Mouse (Mus musculus): ENCODE measurements around the gene Ttc28. TPM values are rescaled to one million over a fixed set of nuclear protein-coding genes. Genes with fewer than 3 reads are reported as not detected.

The Ttc28 gene
- polyA plus RNA-seq, 1 experiment from 2014 or later: 17.6 TPM

GRCm38 (mm10) chr5:111164348-111164920 lies 284.8 kb downstream of the Ttc28 start:
- Histone ChIP-seq H3K4me2 (replicated peaks) (no peak overlapping the region), H3K4me3 (no peak overlapping the region), H3K9ac (no peak overlapping the region), H3K4me1 (peaks cover 54% of the 10 kb centered on the region), H3K27ac (no peak overlapping the region), H3K27me3 (peaks cover 9% of the 10 kb centered on the region; the same call in 1 of the 2 replicates), H3K9me3 (no peaks in the 10 kb centered on the region), H3K36me3 (no peaks in the 10 kb centered on the region)
- WGBS: 13% methylated on average over 9 of the region's 9 CpGs
- ATAC-seq (ENCODE audit: low FRiP score, low read depth): no peak

DNA sequence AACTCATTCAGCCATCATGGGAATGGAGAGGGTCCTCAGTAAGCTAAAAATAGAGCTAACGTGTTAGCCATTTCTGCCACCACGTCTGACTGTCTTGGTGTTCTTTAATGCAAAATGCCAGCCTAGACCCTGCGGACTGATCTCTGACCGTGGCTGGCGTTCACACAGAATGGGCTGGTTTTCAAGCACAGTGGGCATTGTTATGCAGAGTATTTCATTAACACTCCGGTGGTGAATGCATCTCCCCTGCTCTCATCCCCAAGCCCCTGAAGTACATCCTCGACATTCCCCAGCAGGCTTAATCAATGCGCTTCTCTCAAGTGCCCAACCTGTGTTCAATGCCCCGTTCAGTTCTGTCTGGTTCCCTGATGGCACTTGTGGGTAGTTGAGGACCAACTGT lies 290.8 kb downstream of the Ttc28 start:
- Histone ChIP-seq H3K36me3 (no peaks in the 10 kb centered on the region), H3K9me3 (no peaks in the 10 kb centered on the region), H3K27me3 (no peaks in the 10 kb centered on the region), H3K4me1 (peaks cover 19% of the 10 kb centered on the region), H3K27ac (no peak overlapping the region), H3K9ac (no peak overlapping the region), H3K4me3 (no peak overlapping the region), H3K4me2 (replicated peaks) (no peak overlapping the region)
- 66% methylated on average over 9 of the region's 9 CpGs for WGBS
- no peak for ATAC-seq (ENCODE audit: low FRiP score, low read depth)

GRCm38 (mm10) chr5:111175410-111175809 lies 295.8 kb downstream of the Ttc28 start:
- ATAC-seq (ENCODE audit: low FRiP score, low read depth): peak; percentile 64

GRCm38 (mm10) chr5:111175842-111176241 lies 296.2 kb downstream of the Ttc28 start:
- peak overlapping the region; percentile 63; the same call in 1 of the 2 replicates for H3K27ac ChIP-seq
- no peaks in the 10 kb centered on the region for H3K27me3 ChIP-seq
- H3K4me2 ChIP-seq (replicated peaks): peak overlapping the region; percentile 55
- no peak for ATAC-seq (ENCODE audit: low FRiP score, low read depth)
- H3K4me1 ChIP-seq: peaks cover 70% of the 10 kb centered on the region
- no peaks in the 10 kb centered on the region for H3K9me3 ChIP-seq
- WGBS: 21% methylated on average over 9 of the region's 9 CpGs
- H3K36me3 ChIP-seq: no peaks in the 10 kb centered on the region
- H3K4me3 ChIP-seq: no peak overlapping the region
- H3K9ac ChIP-seq: no peak overlapping the region

More at GRCm38 (mm10) chr5:111175410-111175809, 295.8 kb downstream of the Ttc28 start:
- Histone ChIP-seq H3K4me3 (no peak overlapping the region), H3K9ac (no peak overlapping the region), H3K36me3 (no peaks in the 10 kb centered on the region), H3K9me3 (no peaks in the 10 kb centered on the region), H3K4me1 (peaks cover 66% of the 10 kb centered on the region), H3K4me2 (replicated peaks) (peak overlapping the region; percentile 55), H3K27ac (peak overlapping the region; percentile 63), H3K27me3 (no peaks in the 10 kb centered on the region)
- WGBS: 13% methylated on average over 12 of the region's 12 CpGs

DNA sequence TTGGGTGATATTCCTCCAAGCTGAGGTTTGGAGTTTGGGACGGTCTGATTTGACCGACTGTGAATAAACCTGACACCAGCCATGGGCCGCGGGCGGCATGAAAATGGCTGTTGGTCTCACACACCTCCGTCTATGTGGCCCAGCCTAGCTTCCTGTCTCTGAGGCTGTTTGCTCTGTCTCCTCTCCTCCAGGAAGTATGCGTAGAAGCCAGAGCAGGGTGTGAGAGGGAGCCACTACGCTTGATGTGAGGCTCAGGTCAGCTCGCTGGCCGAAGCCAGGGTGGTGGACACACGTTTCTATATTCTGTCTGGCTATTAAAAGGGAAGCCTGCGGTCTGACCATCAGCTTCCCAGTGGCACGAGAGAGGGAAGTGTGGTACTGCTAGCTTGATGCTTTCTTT lies 296.8 kb downstream of the Ttc28 start:
- Histone ChIP-seq H3K27ac (no peak overlapping the region), H3K9ac (no peak overlapping the region), H3K4me1 (peaks cover 76% of the 10 kb centered on the region), H3K36me3 (no peaks in the 10 kb centered on the region), H3K9me3 (no peaks in the 10 kb centered on the region), H3K27me3 (no peaks in the 10 kb centered on the region), H3K4me2 (replicated peaks) (no peak overlapping the region; the same call in 1 of the 2 replicates), H3K4me3 (no peak overlapping the region)
- 66% methylated on average over 13 of the region's 13 CpGs for WGBS
- ATAC-seq (ENCODE audit: low FRiP score, low read depth): no peak

GRCm38 (mm10) chr5:111178324-111179076 lies 298.9 kb downstream of the Ttc28 start:
- 26% methylated on average over 21 of the region's 21 CpGs for WGBS
- H3K4me3 ChIP-seq: no peak overlapping the region
- no peak for ATAC-seq (ENCODE audit: low FRiP score, low read depth)
- peaks cover 6% of the 10 kb centered on the region for H3K36me3 ChIP-seq
- no peak overlapping the region for H3K27ac ChIP-seq
- H3K9ac ChIP-seq: peak overlapping the region; percentile 3; the same call in 1 of the 2 replicates
- peaks cover 77% of the 10 kb centered on the region for H3K4me1 ChIP-seq
- no peaks in the 10 kb centered on the region for H3K9me3 ChIP-seq
- 0 out of 2 replicates have a peak, but pooled peaks cover 3% of the 10 kb centered on the region for H3K27me3 ChIP-seq
- H3K4me2 ChIP-seq (replicated peaks): peak overlapping the region; percentile 33

GRCm38 (mm10) chr5:111179651-111180050 lies 300.0 kb downstream of the Ttc28 start:
- 42% methylated on average over 7 of the region's 7 CpGs for WGBS
- Histone ChIP-seq H3K4me3 (no peak overlapping the region), H3K9ac (no peak overlapping the region), H3K4me1 (peaks cover 80% of the 10 kb centered on the region), H3K27ac (no peak overlapping the region), H3K4me2 (replicated peaks) (peak overlapping the region; percentile 37; the same call in 1 of the 2 replicates), H3K9me3 (no peaks in the 10 kb centered on the region), H3K36me3 (peaks cover 15% of the 10 kb centered on the region), H3K27me3 (0 out of 2 replicates have a peak, but pooled peaks cover 3% of the 10 kb centered on the region)
- no peak for ATAC-seq (ENCODE audit: low FRiP score, low read depth)

GRCm38 (mm10) chr5:111180091-111181053 lies 300.8 kb downstream of the Ttc28 start:
- Histone ChIP-seq H3K27ac (peak overlapping the region; percentile 52; the same call in 1 of the 2 replicates), H3K36me3 (peaks cover 15% of the 10 kb centered on the region), H3K9ac (0 out of 2 replicates have a peak overlapping the region, but pooled peaks have one; percentile 43), H3K4me3 (no peak overlapping the region), H3K4me1 (peaks cover 73% of the 10 kb centered on the region), H3K27me3 (0 out of 2 replicates have a peak, but pooled peaks cover 3% of the 10 kb centered on the region), H3K4me2 (replicated peaks) (peak overlapping the region; percentile 37), H3K9me3 (no peaks in the 10 kb centered on the region)
- WGBS: 39% methylated on average over 25 of the region's 25 CpGs
- ATAC-seq (ENCODE audit: low FRiP score, low read depth): no peak

GRCm38 (mm10) chr5:111181204-111181912 lies 301.8 kb downstream of the Ttc28 start:
- Histone ChIP-seq H3K9me3 (no peaks in the 10 kb centered on the region), H3K4me2 (replicated peaks) (peak overlapping the region; percentile 11; the same call in 1 of the 2 replicates), H3K4me3 (no peak overlapping the region), H3K9ac (0 out of 2 replicates have a peak overlapping the region, but pooled peaks have one; percentile 43), H3K27me3 (0 out of 2 replicates have a peak, but pooled peaks cover 3% of the 10 kb centered on the region), H3K4me1 (peaks cover 69% of the 10 kb centered on the region), H3K27ac (peak overlapping the region; percentile 52; the same call in 1 of the 2 replicates), H3K36me3 (peaks cover 15% of the 10 kb centered on the region)
- WGBS: 54% methylated on average over 7 of the region's 7 CpGs
- no peak for ATAC-seq (ENCODE audit: low FRiP score, low read depth)

DNA sequence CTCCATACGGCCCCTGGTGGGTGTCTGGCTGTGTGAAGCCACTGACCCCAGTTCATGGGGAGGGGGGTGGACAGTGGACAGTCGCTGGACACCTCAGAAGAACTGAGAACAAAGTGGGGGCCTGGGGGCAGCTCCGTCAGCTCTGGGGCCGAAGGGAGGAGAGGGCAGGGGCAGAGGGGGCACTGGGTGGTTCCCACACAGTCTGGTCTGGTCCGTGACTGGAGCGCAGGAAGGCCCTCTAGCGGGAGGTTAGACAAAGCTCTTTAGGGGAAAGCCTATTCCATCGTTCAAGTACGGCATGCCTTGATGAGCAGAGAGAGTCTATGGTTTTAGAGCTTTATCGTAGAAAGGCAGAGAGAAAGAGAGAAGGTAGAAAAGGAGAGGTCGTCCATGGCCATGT lies 307.0 kb downstream of the Ttc28 start:
- H3K4me2 ChIP-seq (replicated peaks): no peak overlapping the region
- no peaks in the 10 kb centered on the region for H3K9me3 ChIP-seq
- no peak for ATAC-seq (ENCODE audit: low FRiP score, low read depth)
- WGBS: 44% methylated on average over 11 of the region's 11 CpGs
- H3K27me3 ChIP-seq: 0 out of 2 replicates have a peak, but pooled peaks cover 3% of the 10 kb centered on the region
- no peak overlapping the region for H3K9ac ChIP-seq
- peaks cover 39% of the 10 kb centered on the region for H3K4me1 ChIP-seq
- H3K4me3 ChIP-seq: no peak overlapping the region
- H3K36me3 ChIP-seq: peaks cover 15% of the 10 kb centered on the region
- no peak overlapping the region for H3K27ac ChIP-seq

DNA sequence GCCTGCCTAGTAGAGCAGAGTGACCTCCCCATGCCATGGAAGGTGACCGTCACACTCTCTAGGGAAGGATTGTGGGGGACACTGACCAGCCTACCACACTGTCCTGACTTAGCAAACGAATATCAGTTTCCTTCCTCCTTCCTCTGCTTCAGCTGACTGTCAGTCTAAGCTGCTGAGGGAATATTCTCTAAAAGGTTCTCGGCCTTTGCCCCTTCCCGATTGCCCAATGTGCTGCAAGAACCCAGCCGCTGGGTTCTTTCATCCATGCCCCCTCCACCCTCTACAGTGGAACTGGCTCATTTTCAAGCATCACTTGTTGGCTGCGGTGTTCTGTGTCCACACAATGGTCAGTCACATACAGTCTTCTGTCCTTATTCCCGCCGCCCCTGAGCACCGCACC lies 312.4 kb downstream of the Ttc28 start:
- Histone ChIP-seq H3K4me3 (no peak overlapping the region), H3K9me3 (no peaks in the 10 kb centered on the region), H3K9ac (no peak overlapping the region), H3K36me3 (no peaks in the 10 kb centered on the region), H3K4me2 (replicated peaks) (no peak overlapping the region), H3K27me3 (no peaks in the 10 kb centered on the region), H3K27ac (no peak overlapping the region), H3K4me1 (peaks cover 44% of the 10 kb centered on the region)
- no peak for ATAC-seq (ENCODE audit: low FRiP score, low read depth)
- WGBS: 88% methylated on average over 9 of the region's 9 CpGs

Measured in limb, embryonic 13.5 days (tissue).